Mouse (Mus musculus): Measurements from ENCODE around the gene Smim26.

- TF ChIP-seq POLR2A (IDR thresholded peaks at IDR 0.05; ENCODE audit: low read depth, low read length): no peak
- no peak for TF ChIP-seq CTCF (IDR thresholded peaks at IDR 0.05; ENCODE audit: borderline replicate concordance, insufficient read depth, low read length)
These were observed 48.8 kb upstream of the Smim26 start for GRCm38 (mm10) chr2:144545061-144545460.
